Mouse (Mus musculus): ENCODE results near the gene Jtb. TPM values are rescaled to one million over a fixed set of nuclear protein-coding genes. Genes with fewer than 3 reads are reported as not detected.

The Jtb gene
- polyA plus RNA-seq, 1 experiment from 2014 or later, result 91.0 TPM

- Histone ChIP-seq H3K4me2 (ENCODE audit: low read depth, low read length) (peak overlapping the region; percentile 74), H3K36me3 (ENCODE audit: control insufficient read depth, insufficient read depth, low read length) (peaks cover 4% of the 10 kb centered on the region), H3K27ac (ENCODE audit: low read length) (peak overlapping the region; percentile 96), H3K9me3 (ENCODE audit: control insufficient read depth, low read length) (no peaks in the 10 kb centered on the region), H3K27me3 (ENCODE audit: control insufficient read depth, insufficient read depth, low read depth, low read length) (no peaks in the 10 kb centered on the region), H3K4me1 (replicated peaks; ENCODE audit: control insufficient read depth, insufficient read depth, low read length) (peaks cover 12% of the 10 kb centered on the region), H3K9ac (ENCODE audit: low read length) (peak overlapping the region; percentile 75), H3K4me3 (ENCODE audit: low read length) (peak overlapping the region; percentile 60)
- ATAC-seq (ENCODE audit: low read depth), result peak; percentile 95
- WGBS, result under 1% methylated on average over 19 of the region's 20 CpGs
These were observed 10.9 kb upstream of the Jtb start for GRCm38 (mm10) chr3:90220531-90220951.

- Histone ChIP-seq H3K27me3 (ENCODE audit: control insufficient read depth, insufficient read depth, low read depth, low read length) (no peaks in the 10 kb centered on the region), H3K4me2 (ENCODE audit: low read depth, low read length) (peak overlapping the region; percentile 74), H3K4me1 (replicated peaks; ENCODE audit: control insufficient read depth, insufficient read depth, low read length) (peaks cover 12% of the 10 kb centered on the region), H3K9ac (ENCODE audit: low read length) (peak overlapping the region; percentile 75), H3K27ac (ENCODE audit: low read length) (no peak overlapping the region), H3K36me3 (ENCODE audit: control insufficient read depth, insufficient read depth, low read length) (peaks cover 7% of the 10 kb centered on the region), H3K9me3 (ENCODE audit: control insufficient read depth, low read length) (no peaks in the 10 kb centered on the region), H3K4me3 (ENCODE audit: low read length) (peak overlapping the region; percentile 60)
- WGBS, result 6% methylated on average over 5 of the region's 5 CpGs
- peak; percentile 10; the same call in 1 of the 2 replicates for ATAC-seq (ENCODE audit: low read depth)
These were observed 10.3 kb upstream of the Jtb start for GRCm38 (mm10) chr3:90221123-90221522.

- H3K4me1 ChIP-seq (replicated peaks; ENCODE audit: control insufficient read depth, insufficient read depth, low read length), result peaks cover 12% of the 10 kb centered on the region
- H3K4me2 ChIP-seq (ENCODE audit: low read depth, low read length), result no peak overlapping the region
- no peak for ATAC-seq (ENCODE audit: low read depth)
- H3K36me3 ChIP-seq (ENCODE audit: control insufficient read depth, insufficient read depth, low read length), result peaks cover 10% of the 10 kb centered on the region
- no peaks in the 10 kb centered on the region for H3K9me3 ChIP-seq (ENCODE audit: control insufficient read depth, low read length)
- H3K27me3 ChIP-seq (ENCODE audit: control insufficient read depth, insufficient read depth, low read depth, low read length), result no peaks in the 10 kb centered on the region
- H3K27ac ChIP-seq (ENCODE audit: low read length), result no peak overlapping the region
- 84% methylated on average over 4 of the region's 4 CpGs for WGBS
- no peak overlapping the region for H3K4me3 ChIP-seq (ENCODE audit: low read length)
- no peak overlapping the region for H3K9ac ChIP-seq (ENCODE audit: low read length)
These were observed 8.9 kb upstream of the Jtb start for GRCm38 (mm10) chr3:90222455-90222854.

- no peak overlapping the region for H3K9ac ChIP-seq (ENCODE audit: low read length)
- H3K4me3 ChIP-seq (ENCODE audit: low read length), result no peak overlapping the region
- peaks cover 12% of the 10 kb centered on the region for H3K4me1 ChIP-seq (replicated peaks; ENCODE audit: control insufficient read depth, insufficient read depth, low read length)
- no peaks in the 10 kb centered on the region for H3K27me3 ChIP-seq (ENCODE audit: control insufficient read depth, insufficient read depth, low read depth, low read length)
- peaks cover 10% of the 10 kb centered on the region for H3K36me3 ChIP-seq (ENCODE audit: control insufficient read depth, insufficient read depth, low read length)
- WGBS, result 55% methylated on average over 3 of the region's 3 CpGs
- ATAC-seq (ENCODE audit: low read depth), result no peak
- H3K9me3 ChIP-seq (ENCODE audit: control insufficient read depth, low read length), result no peaks in the 10 kb centered on the region
- no peak overlapping the region for H3K4me2 ChIP-seq (ENCODE audit: low read depth, low read length)
- H3K27ac ChIP-seq (ENCODE audit: low read length), result no peak overlapping the region
These were observed 8.5 kb upstream of the Jtb start for GRCm38 (mm10) chr3:90222941-90223340.

- Histone ChIP-seq H3K4me2 (ENCODE audit: low read depth, low read length) (no peak overlapping the region), H3K4me1 (replicated peaks; ENCODE audit: control insufficient read depth, insufficient read depth, low read length) (peaks cover 12% of the 10 kb centered on the region), H3K4me3 (ENCODE audit: low read length) (no peak overlapping the region), H3K36me3 (ENCODE audit: control insufficient read depth, insufficient read depth, low read length) (peaks cover 10% of the 10 kb centered on the region), H3K27me3 (ENCODE audit: control insufficient read depth, insufficient read depth, low read depth, low read length) (no peaks in the 10 kb centered on the region), H3K9me3 (ENCODE audit: control insufficient read depth, low read length) (no peaks in the 10 kb centered on the region), H3K9ac (ENCODE audit: low read length) (no peak overlapping the region), H3K27ac (ENCODE audit: low read length) (no peak overlapping the region)
- 79% methylated on average over 10 of the region's 10 CpGs for WGBS
- ATAC-seq (ENCODE audit: low read depth), result no peak
These were observed 7.1 kb upstream of the Jtb start for GRCm38 (mm10) chr3:90224331-90224730.

GRCm38 (mm10) chr3:90231075-90231474 lies 322 bp upstream of the Jtb start:
- peak overlapping the region; percentile 51; the same call in 1 of the 2 replicates for H3K27ac ChIP-seq (ENCODE audit: low read length)
- WGBS, result 10% methylated on average over 8 of the region's 8 CpGs
- no peaks in the 10 kb centered on the region for H3K27me3 ChIP-seq (ENCODE audit: control insufficient read depth, insufficient read depth, low read depth, low read length)
- peak overlapping the region; percentile 73 for H3K4me3 ChIP-seq (ENCODE audit: low read length)
- no peaks in the 10 kb centered on the region for H3K9me3 ChIP-seq (ENCODE audit: control insufficient read depth, low read length)
- peak overlapping the region; percentile 84 for H3K4me2 ChIP-seq (ENCODE audit: low read depth, low read length)
- H3K36me3 ChIP-seq (ENCODE audit: control insufficient read depth, insufficient read depth, low read length), result peaks cover 13% of the 10 kb centered on the region
- no peak for ATAC-seq (ENCODE audit: low read depth)
- peak overlapping the region; percentile 81 for H3K9ac ChIP-seq (ENCODE audit: low read length)
- peaks cover 5% of the 10 kb centered on the region; the same call in 1 of the 2 replicates for H3K4me1 ChIP-seq (replicated peaks; ENCODE audit: control insufficient read depth, insufficient read depth, low read length)

GRCm38 (mm10) chr3:90241251-90241650 lies 9.9 kb downstream of the Jtb start:
- Histone ChIP-seq H3K9me3 (ENCODE audit: control insufficient read depth, low read length) (no peaks in the 10 kb centered on the region), H3K27ac (ENCODE audit: low read length) (no peak overlapping the region), H3K36me3 (ENCODE audit: control insufficient read depth, insufficient read depth, low read length) (no peaks in the 10 kb centered on the region), H3K4me2 (ENCODE audit: low read depth, low read length) (no peak overlapping the region), H3K27me3 (ENCODE audit: control insufficient read depth, insufficient read depth, low read depth, low read length) (no peaks in the 10 kb centered on the region), H3K4me1 (replicated peaks; ENCODE audit: control insufficient read depth, insufficient read depth, low read length) (peaks cover 4% of the 10 kb centered on the region; the same call in 1 of the 2 replicates), H3K4me3 (ENCODE audit: low read length) (no peak overlapping the region), H3K9ac (ENCODE audit: low read length) (no peak overlapping the region)
- no peak for ATAC-seq (ENCODE audit: low read depth)
- 93% methylated on average over 2 of the region's 2 CpGs for WGBS

- 83% methylated on average over 10 of the region's 10 CpGs for WGBS
- ATAC-seq (ENCODE audit: low read depth), result no peak
- no peaks in the 10 kb centered on the region for H3K36me3 ChIP-seq (ENCODE audit: control insufficient read depth, insufficient read depth, low read length)
- H3K27ac ChIP-seq (ENCODE audit: low read length), result no peak overlapping the region
- H3K27me3 ChIP-seq (ENCODE audit: control insufficient read depth, insufficient read depth, low read depth, low read length), result no peaks in the 10 kb centered on the region
- no peak overlapping the region for H3K4me3 ChIP-seq (ENCODE audit: low read length)
- H3K4me1 ChIP-seq (replicated peaks; ENCODE audit: control insufficient read depth, insufficient read depth, low read length), result peaks cover 4% of the 10 kb centered on the region; the same call in 1 of the 2 replicates
- no peak overlapping the region for H3K9ac ChIP-seq (ENCODE audit: low read length)
- no peak overlapping the region for H3K4me2 ChIP-seq (ENCODE audit: low read depth, low read length)
- no peaks in the 10 kb centered on the region for H3K9me3 ChIP-seq (ENCODE audit: control insufficient read depth, low read length)
These were observed 10.4 kb downstream of the Jtb start for GRCm38 (mm10) chr3:90241669-90242358.

- H3K36me3 ChIP-seq (ENCODE audit: control insufficient read depth, insufficient read depth, low read length), result no peaks in the 10 kb centered on the region
- peak; percentile 63 for ATAC-seq (ENCODE audit: low read depth)
- H3K27me3 ChIP-seq (ENCODE audit: control insufficient read depth, insufficient read depth, low read depth, low read length), result no peaks in the 10 kb centered on the region
- H3K27ac ChIP-seq (ENCODE audit: low read length), result peak within 1 kb of the TSS; percentile 43
- WGBS, result 5% methylated on average over 19 of the region's 19 CpGs
- H3K9me3 ChIP-seq (ENCODE audit: control insufficient read depth, low read length), result no peaks in the 10 kb centered on the region
- H3K4me1 ChIP-seq (replicated peaks; ENCODE audit: control insufficient read depth, insufficient read depth, low read length), result peaks cover 7% of the 10 kb centered on the region
- H3K4me3 ChIP-seq (ENCODE audit: low read length), result peak within 1 kb of the TSS; percentile 48
- peak within 1 kb of the TSS; percentile 72 for H3K4me2 ChIP-seq (ENCODE audit: low read depth, low read length)
- H3K9ac ChIP-seq (ENCODE audit: low read length), result peak within 1 kb of the TSS; percentile 57
These were observed 11.8 kb downstream of the Jtb start, which contains the start of gene Creb3l4 for GRCm38 (mm10) chr3:90242984-90243775. TSS of gene Creb3l4 (minus strand) at chr3:90243512.

All from lung, embryonic 16.5 days (tissue).